Mouse (Mus musculus) Muller cell, postnatal 12 days (primary cell): ENCODE measurements around the gene Adcy10.

Experiments
- DNase-seq: peaks from one replicate; pipeline ENCODE4 v3.0.0-alpha.2; 2015; ENCODE audit errors: inconsistent ontology term

The Adcy10 gene

DNA sequence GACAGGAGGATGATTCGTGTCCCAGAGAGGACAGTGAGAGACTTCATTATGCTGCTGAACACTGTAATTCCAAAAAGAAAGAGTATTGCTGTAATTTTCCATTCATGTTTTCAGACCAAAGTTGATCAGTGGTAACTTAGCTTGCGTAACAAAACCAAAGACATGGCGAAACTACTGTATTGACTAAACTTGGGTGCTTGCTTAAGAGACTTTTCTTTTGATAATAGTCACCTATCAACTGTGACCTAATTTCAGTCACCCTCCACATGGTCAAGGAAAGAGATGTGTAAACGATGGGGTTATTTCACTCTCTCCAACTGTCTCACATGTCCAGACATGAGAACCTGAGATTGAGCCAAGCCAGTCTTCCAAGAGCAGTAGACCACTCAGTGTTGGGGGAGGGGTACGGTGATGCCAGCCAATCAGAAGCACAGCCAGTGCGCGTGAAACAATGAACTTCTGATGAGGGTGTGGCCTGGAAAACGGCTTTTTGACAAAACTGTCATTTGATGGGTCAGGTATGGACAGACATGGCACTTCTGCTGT is at the start of gene Adcy10:
Gene Adcy10 (plus strand): TSS at position 496 of the 546 bp plus-strand sequence.
- DNase-seq: no peak

DNA sequence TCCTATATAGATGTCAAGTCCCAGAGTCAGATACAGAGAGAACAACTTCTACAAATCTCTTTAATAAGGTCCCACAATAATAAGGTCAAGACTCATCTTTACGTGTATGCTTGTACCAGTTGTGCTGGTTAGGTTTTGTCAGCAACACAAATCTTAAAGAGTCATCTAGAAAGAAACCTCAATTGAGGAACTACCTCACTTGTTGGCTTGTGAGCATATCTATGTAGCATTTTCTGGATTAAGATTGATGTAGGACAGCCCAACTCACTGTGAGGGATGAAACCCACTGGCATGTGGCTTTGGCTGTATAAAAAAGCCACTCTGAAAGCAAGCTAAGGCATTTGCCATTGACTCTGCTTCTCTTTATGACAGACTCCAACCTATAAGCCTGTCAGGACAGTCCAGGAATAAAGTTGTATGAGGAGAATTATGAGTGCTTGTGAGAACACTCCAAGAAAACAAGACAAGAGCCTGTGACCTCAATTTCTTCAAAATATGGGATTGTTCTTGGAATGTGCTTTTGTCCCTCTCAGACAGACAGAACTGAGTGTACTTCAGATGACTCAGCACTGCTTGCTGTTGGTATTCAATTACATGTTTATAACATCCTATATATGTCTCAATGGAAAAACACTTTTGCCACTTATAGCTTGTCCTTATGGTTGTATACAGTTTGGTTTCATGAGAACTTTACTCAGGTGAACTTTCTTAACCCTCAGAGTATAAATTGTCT is 46.5 kb upstream of the Adcy10 start:
- peak; percentile 16 for DNase-seq

DNA sequence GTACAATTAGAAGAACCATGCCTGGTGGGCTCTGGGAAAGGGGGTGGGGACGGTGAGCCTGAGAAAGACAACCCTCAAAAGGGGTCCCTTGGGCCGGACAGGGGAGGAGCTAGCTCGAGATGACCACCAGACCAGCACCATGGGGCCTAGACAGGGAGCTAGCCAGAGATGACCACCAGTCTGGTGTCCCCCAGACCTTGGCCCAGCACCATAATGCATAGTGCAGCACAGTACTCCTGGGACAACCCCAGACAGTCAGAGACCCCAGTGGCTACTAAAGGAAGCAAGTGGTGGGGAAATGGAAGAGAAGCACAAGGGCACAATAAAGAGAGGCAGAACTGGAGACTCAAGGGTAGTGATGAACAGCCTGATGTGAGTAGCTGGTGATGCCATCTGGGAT is 44.2 kb upstream of the Adcy10 start:
- DNase-seq: no peak

DNA sequence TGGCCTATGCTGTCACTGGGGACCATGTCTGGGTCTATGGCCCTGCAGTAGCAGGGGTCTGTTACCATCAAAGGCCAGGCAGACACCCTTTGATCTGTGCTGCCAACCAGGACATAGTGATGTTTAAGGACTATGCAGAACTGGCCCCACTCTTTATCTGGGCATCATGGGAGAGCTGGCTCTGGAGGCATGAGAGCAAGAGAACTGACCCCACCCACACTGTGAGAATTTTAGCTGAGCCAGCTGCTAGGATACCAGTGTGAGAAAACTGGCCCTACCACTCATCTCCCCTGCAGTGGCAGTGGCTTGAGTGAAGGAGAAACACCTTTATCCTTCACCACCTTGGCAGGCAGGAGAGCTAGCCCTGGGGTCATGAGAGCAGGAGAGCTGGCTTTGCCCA is 43.8 kb upstream of the Adcy10 start:
- DNase-seq: no peak

DNA sequence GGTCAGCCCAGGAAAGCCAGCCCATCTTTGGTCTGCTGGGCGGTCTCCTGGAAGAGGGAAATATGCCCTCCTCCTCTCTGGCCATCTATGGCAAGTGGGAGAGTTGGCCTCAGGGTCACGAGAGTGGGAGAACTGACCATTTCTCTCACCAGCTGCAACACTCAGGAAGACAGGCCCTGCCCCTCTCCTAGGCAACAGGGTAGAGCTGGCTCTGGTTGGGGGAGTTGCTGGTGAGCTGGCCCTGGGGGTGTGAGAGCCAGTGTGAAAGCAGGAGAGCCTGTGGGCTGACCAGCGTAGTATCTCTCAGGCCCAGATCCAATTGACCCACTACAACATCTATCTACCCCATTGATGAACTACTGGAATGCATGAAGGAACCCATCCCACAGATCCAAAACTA is 43.3 kb upstream of the Adcy10 start:
- DNase-seq: no peak

DNA sequence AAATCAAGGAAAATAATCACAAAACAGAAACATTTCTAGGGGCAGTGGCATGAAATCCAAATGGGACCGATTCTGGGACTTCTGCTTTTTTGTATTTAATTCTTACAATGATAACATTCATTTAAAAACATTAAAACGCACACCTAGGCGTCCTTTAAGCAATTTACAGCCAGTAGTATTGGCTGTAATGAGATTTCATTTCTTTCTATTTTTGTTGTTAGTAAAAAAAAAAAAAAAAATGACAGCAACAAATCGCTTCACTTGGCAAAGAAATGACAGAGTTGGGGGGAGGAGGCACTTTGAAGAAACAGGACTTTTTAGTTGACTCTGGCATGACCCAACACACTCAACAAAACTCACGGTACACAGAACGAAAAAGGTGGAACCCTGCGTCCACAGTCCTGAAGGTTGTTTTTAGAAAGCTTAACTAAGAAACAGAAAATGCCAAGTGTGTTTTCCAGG is 25.9 kb upstream of the Adcy10 start:
- DNase-seq: no peak

DNA sequence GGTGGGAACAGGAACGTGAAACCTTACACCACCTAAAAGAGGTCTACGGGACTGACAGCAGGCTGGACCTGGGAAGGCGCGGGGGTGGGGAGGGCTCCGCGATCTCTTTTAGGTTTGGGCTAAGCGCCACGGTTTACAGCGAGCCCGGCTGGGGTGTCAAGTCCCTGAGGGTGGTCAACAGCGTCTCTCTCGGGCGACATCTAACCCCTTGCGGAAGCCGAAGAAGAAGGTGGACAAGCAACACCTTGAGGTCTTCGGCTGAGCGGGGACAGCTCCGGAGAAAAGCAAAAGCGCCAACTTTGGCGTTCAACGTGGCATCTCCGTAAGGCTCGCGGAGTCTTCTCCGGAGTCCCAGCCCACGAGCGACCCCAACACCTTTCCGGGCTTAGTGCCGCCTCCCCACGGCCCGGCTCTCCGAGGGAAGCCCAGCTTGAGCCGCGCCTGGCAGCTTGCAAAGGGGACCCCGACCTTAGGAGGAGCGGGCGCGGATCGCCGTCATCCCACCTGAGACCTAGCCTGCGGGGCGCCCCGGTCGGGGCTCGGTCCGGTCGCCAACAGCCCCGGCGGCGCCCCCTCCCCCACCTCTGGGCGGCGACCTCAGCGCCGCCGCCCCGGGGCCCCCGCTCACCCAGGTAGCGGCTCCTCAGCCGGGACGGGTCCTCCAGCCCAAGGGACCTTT is 25.3 kb upstream of the Adcy10 start:
- peak; percentile 64 for DNase-seq

DNA sequence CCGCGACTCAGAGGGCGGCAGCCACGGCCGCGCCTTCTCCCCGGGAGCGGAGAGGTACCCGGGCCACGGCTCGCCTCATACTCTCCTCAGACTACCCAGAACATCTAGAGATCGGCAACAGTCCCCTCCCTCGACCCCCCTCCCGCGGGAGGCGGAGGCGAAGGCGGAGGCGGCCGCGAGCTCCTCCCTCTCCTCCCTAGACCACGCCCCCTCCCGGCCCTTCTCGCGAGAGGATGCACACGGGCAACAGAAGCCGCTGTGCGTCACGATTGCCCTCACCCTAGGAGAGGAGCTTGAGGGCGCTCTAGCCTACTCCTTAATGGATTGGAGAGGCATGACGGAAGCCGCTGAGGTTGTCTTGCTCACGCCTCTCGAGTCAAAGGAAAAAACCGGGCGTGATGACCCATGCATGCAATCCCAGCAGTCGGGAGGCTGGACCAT is 24.6 kb upstream of the Adcy10 start, which contains the start of the genes Dcaf6 and Mpc2:
Gene Dcaf6 (minus strand): TSS at position 116 of the 441 bp plus-strand sequence.
Gene Mpc2 (plus strand): TSS at position 278 of the 441 bp plus-strand sequence.
- peak; percentile 100 for DNase-seq

DNA sequence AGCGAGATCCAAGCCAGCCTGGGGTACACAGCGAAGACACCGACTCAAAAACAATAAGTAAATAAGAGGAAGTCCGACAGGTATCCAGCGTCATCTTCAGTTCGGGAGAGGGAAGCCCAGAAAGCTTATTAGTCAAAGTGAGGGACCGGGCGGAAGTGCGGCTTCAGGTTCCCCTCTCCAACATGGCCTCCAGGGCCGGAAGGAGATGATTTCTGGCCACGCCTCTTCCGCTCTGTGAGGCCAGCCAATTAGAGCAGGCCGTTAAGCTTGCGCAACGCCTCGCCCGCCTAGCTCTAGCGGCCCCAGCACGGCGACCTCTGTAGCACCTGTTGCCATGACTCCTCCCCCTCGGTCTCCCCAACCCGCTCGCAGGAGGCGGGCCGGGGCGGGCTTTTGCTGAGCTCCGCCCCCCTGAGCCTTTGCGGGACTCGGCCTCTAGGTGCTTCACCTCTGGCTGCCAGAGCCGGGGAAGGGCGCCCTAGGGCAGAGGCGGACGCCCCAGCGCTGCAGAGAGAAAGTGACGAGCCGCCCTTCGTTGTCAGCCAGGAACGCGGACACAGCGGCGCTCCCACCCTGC is 24.1 kb upstream of the Adcy10 start:
- DNase-seq: peak; percentile 100

DNA sequence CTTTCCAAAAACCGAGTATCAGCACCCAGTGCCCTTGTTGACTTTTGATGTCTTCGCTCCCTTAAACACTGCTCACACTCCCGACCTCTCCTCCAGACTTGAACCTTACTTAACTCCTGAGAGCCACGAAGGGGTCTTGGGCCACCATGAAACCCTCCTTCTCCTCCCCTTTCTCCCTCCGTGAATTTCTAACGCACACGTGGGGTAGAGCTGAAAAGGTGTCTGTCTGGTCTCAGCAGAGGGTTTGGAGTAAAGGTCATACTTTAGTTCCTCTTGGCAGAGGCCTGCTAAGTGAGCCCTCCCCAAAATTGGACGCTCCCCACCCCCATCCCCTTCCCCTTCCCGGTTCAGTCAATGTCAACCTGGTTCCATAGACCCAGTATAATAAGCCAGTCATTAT is 23.3 kb upstream of the Adcy10 start:
- peak; percentile 19 for DNase-seq

DNA sequence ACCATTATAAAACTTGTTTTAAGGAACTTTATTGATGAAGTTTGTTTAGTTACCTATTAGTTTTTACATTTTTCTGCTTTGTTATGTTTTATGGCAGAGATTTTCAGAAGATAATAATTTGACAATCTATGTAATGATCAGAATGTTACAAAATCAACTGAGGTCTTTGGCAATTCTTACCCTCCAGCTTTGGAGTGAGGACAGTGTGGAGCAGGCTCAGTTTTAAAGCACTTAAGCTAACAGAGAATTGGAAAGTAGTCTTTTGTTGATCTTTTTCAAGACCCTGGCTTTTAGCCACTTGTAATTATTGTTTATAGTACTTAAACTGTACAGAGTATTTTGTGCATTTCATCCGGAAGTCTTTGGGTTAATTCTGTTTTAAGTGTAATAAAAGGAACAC is 22.1 kb upstream of the Adcy10 start:
- DNase-seq: no peak

DNA sequence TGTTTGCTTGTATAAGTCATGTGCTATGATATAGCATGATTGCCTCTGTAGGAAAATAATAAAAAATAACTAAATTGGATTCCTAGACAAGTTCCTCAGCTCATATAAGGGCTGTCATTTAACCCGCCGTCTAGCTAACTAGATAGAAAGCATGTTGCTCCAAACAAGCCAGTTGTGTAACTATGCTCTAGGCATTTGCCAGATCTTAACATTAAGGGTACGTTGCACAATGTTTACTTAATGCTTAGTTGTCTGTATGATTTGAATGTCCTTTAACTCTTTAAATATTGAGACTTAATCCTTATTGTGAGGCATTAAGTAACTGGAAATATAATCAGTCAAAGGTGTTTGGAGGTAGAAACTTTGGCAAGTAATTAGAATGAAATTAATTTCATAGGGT is 20.4 kb upstream of the Adcy10 start:
- DNase-seq: no peak

DNA sequence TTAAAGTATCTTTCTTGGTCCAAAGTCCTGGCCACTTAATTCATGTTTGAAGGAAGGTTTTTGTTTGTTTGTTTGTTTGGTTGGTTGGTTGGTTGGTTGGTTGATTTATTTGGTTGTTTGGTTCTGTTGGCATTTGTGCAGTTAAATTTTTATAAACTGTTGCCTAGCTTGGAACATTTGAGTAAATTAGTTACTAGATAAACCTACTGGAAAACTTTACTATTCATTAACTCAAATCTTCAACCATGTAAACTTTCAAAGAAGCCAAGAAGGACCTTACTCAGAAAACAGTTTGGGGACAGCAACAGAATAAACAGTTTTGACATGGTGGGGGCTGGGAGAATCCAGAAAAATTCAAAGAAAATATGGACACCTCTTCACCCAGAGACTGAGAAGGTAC is 16.0 kb upstream of the Adcy10 start:
- no peak for DNase-seq

DNA sequence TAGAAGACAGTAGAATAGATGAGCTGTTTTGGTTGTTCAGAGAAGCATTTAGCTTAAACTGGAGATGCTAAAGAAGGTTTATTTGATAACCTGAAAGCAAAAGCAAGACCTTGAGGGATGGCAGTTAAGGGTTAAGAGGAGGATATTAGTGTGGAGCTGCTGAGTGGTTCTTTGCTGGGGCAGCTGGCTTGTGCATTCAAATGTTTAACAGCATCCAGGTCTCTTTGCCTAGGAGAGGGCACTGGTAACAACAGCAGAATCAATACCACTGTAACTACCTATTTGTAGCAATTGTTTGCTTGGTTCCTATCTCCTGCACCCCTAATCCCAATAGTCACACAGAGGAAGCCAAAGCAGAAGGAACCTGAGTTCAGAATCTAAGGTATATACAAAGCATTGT is 15.3 kb upstream of the Adcy10 start:
- DNase-seq: no peak

DNA sequence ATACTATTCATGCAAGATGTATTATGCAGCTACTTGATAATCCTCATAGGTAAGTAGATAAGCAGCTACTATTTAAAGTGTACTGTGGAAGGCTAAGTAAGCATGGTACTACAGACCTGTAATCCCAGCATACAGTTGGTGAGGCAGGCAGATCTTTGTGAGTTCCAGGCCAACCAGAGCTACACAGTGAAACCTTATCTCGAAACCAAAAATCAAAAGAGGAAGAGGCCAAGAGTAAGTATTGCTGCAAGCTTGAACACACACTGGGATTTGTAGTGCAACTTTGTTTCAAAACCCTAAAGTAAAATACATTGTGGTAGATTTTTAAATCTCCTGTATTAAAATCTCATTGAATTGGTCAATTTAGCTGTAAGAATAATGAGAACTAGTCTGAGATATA is 13.5 kb upstream of the Adcy10 start:
- DNase-seq: no peak

DNA sequence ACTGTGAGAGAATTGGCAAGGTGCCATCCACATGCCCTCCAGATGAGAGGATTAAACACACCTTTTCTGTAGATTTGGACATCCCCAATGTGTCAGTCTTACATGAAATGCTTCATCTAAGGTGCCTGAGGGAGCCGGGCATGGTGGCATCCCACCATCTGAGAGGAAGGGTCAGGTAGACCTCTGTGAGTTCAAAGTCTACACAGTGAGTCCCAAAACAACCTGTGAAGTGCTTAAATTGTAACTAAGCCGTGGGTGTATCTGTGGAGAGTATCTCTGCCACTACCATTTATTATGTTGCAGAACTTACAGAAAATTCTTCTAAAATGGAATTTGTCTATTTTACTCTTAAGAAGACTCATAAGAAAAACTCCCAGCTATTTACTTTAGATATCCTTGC is 1.1 kb downstream of the Adcy10 start:
- no peak for DNase-seq

DNA sequence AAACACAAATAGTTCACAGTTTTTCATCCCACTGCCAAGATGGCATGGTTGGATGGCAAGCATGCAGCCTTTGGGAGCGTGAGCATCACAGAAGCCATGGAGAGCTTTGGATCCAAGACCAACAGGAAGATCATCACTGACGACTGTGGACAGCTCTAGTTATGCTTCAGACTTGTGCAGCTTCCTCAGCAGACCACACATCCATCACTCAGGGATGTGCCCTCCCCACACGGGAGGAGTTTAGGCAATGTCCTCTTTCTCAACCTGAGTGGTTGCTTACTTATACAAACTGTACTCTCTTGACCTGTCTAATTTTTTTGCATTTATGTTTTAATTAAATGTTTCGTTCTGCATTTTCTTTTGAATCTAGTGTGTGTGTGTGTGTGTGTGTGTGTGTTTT is 4.2 kb downstream of the Adcy10 start:
- DNase-seq: no peak

DNA sequence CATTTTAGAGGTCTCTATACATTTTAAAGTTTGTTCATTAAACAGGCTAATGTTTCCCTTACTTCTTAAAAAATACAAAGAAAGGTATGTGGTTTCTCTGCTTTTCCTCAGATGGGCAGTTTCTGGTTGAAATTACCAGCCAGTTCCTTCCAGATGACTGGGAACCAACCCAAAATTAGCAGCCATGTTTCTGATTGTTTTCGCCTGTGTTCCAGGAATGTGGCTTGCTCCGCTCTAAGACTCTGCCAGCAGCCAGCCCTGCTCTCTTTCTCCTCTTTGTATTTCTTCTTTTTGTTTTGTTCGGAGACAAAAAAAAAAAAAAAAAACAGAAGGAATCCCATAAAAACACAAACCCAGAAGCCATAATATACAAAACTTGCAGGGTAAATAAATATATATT is 13.9 kb downstream of the Adcy10 start:
- peak; percentile 74 for DNase-seq

DNA sequence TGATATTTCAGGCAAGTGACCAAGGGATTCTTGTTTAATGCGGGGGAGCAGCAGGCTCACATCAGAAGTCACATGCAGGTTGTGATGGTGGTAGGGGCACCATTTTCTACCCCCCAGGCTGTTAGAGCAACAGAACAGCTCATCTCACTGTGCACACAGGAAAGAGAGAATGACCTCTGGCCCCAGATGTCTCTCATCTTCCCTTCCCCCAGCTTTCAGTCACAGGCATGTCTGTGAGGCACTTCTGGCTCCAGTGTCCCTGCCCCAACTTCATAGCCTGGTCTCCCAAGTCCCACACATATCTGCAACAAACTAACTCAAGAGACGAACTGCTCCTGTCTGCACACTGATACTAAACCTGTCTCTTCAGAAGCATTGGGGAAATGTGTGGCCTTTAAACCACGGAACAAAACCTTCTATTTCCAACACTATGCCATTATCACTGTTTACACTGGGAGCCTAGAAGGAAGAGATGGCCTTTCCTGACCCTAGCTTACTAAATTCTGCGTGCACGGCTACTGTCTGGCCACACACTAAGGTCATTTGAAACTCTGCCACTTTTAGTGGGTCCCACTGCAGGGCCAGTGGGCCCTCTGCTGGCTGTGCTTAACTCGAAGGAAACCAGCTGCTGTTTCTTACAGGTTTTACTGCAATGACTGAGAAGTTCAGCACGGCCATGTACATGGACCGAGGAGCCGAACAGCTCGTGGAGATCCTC is 18.5 kb downstream of the Adcy10 start:
- DNase-seq: peak; percentile 15

DNA sequence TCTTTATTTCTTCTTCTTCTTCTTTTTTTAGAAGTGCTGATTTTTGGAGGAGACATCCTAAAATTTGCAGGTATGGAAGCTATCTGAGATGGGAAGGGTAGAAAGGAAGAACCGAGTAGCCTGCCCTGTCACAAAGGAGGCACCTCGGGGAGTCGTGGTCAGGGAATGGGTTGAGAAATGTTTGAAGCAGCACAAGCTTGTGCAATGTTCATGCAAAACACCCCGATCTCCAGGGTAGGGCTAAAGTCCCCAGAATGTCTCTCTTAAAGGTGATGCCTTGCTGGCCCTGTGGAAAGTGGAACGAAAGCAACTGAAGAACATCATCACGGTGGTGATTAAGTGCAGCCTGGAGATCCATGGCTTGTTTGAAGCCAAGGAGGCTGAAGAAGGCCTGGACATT is 21.3 kb downstream of the Adcy10 start:
- DNase-seq: no peak

DNA sequence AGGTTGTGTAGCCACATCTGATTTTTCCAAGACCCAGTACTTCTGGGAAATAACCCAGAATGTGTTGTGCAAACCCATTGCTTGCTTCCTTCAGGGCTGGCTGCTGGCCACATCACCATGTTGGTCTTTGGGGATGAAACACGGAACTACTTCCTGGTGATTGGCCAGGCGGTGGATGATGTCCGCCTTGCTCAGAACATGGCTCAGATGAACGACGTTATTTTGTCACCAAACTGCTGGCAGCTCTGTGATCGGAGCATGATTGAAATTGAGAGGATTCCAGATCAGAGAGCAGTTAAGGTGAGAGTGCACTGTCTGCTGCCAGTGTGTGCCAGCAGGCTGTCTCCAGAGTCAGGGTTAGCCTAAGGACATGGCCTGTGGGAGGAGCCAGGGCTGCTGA is 25.2 kb downstream of the Adcy10 start:
- DNase-seq: no peak

DNA sequence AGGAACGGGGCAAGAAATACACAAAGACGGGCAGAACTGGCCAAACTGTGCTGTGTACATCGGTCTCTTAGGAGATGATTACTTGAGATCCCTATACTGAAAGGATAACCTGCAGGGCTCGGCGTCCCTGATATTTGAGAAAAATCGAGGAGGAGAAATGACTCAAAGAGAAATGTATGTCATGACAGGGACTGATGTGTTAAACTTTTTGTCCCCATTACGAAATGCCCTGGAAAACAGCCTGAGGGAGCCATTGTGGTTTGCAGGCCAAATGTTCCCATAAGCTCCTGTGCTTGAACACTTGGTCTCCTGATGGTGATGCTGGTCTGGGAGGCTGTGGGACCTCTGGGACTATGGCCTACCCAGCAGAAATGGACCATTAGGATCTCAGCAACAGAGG is 35.7 kb downstream of the Adcy10 start:
- DNase-seq: no peak
